Mouse (Mus musculus): ENCODE results near the gene Arl3. TPM values are rescaled to one million over a fixed set of nuclear protein-coding genes. Genes with fewer than 3 reads are reported as not detected.
A peak's percentile ranks its signal among the peaks of the same experiment; 100 is the strongest.

The Arl3 gene
- total RNA-seq, 1 experiment: 39.7 TPM

- H3K4me1 ChIP-seq (ENCODE audit: control insufficient read depth in 2 of 2, insufficient read depth in 2 of 2, low read length in 2 of 2, poor library complexity in 1 of 2): peaks cover 4 to 43% of the 10 kb centered on the region in 2 experiments; a peak in 3 of 4 replicates
- H3K36me3 ChIP-seq (ENCODE audit: control insufficient read depth, insufficient read depth, low read length, poor library complexity, severe bottlenecking): peaks cover 17% of the 10 kb centered on the region
- H3K9me3 ChIP-seq (ENCODE audit: control insufficient read depth, insufficient read depth, low read depth, low read length): no peaks in the 10 kb centered on the region
- H3K4me3 ChIP-seq (ENCODE audit: insufficient read depth in 1 of 2, low read depth in 1 of 2, low read length in 2 of 2, poor library complexity in 1 of 2, severe bottlenecking in 1 of 2): peak overlapping the region; percentile 32 to 61; a peak in 2 of 4 replicates
- peak overlapping the region; percentile 41; the same call in 1 of the 2 replicates for H3K9ac ChIP-seq (ENCODE audit: insufficient read depth, low read depth, low read length, poor library complexity, severe bottlenecking)
- in situ Hi-C loops (cut with MboI; ENCODE audit: low sequenced_read_pairs in 2 of 2, unreplicated experiment in 2 of 2): no loop called here
- TF ChIP-seq ZNF384 (IDR thresholded peaks at IDR 0.05; ENCODE audit: low read depth, low read length): no peak
- TF ChIP-seq MAFK (IDR thresholded peaks at IDR 0.05; ENCODE audit: insufficient read depth, low read depth, low read length): no peak
- TF ChIP-seq ZC3H11A (IDR thresholded peaks at IDR 0.05; ENCODE audit: borderline replicate concordance, low read depth, low read length): no peak
- no peak for TF ChIP-seq CHD2 (IDR thresholded peaks at IDR 0.05; ENCODE audit: low read depth, low read length)
- TF ChIP-seq HCFC1 (IDR thresholded peaks at IDR 0.05; ENCODE audit: borderline replicate concordance, insufficient read depth, low read length): no peak
- H3K27ac ChIP-seq (ENCODE audit: insufficient read depth, low read depth, low read length, poor library complexity, severe bottlenecking): peak overlapping the region; percentile 36; the same call in 1 of the 2 replicates
- DNase-seq (ENCODE audit: low read depth, low spot score): no peak
These were observed 54.6 kb downstream of the Arl3 start for GRCm38 (mm10) chr19:46518352-46518787.

GRCm38 (mm10) chr19:46517529-46518351 lies 55.3 kb downstream of the Arl3 start:
- peaks cover 7 to 49% of the 10 kb centered on the region in 2 experiments; a peak in 3 of 4 replicates for H3K4me1 ChIP-seq (ENCODE audit: control insufficient read depth in 2 of 2, insufficient read depth in 2 of 2, low read length in 2 of 2, poor library complexity in 1 of 2)
- H3K9me3 ChIP-seq (ENCODE audit: control insufficient read depth, insufficient read depth, low read depth, low read length): no peaks in the 10 kb centered on the region
- H3K4me3 ChIP-seq (ENCODE audit: insufficient read depth in 1 of 2, low read depth in 1 of 2, low read length in 2 of 2, poor library complexity in 1 of 2, severe bottlenecking in 1 of 2): no peak overlapping the region
- H3K9ac ChIP-seq (ENCODE audit: insufficient read depth, low read depth, low read length, poor library complexity, severe bottlenecking): no peak overlapping the region
- no peak for DNase-seq (ENCODE audit: low read depth, low spot score)
- H3K27ac ChIP-seq (ENCODE audit: insufficient read depth, low read depth, low read length, poor library complexity, severe bottlenecking): peak overlapping the region; percentile 36; the same call in 1 of the 2 replicates
- TF ChIP-seq ZNF384 (IDR thresholded peaks at IDR 0.05; ENCODE audit: low read depth, low read length): no peak
- no peak for TF ChIP-seq MAFK (IDR thresholded peaks at IDR 0.05; ENCODE audit: insufficient read depth, low read depth, low read length)
- no peak for TF ChIP-seq ZC3H11A (IDR thresholded peaks at IDR 0.05; ENCODE audit: borderline replicate concordance, low read depth, low read length)
- TF ChIP-seq HCFC1 (IDR thresholded peaks at IDR 0.05; ENCODE audit: borderline replicate concordance, insufficient read depth, low read length): no peak
- no peak for TF ChIP-seq CHD2 (IDR thresholded peaks at IDR 0.05; ENCODE audit: low read depth, low read length)
- H3K36me3 ChIP-seq (ENCODE audit: control insufficient read depth, insufficient read depth, low read length, poor library complexity, severe bottlenecking): peaks cover 23% of the 10 kb centered on the region
- in situ Hi-C loops (cut with MboI; ENCODE audit: low sequenced_read_pairs in 2 of 2, unreplicated experiment in 2 of 2): no loop called here

- in situ Hi-C loops (cut with MboI; ENCODE audit: low sequenced_read_pairs in 2 of 2, unreplicated experiment in 2 of 2): no loop called here
- no peak for DNase-seq (ENCODE audit: low read depth, low spot score)
- H3K4me3 ChIP-seq (ENCODE audit: insufficient read depth in 1 of 2, low read depth in 1 of 2, low read length in 2 of 2, poor library complexity in 1 of 2, severe bottlenecking in 1 of 2): no peak overlapping the region
- H3K4me1 ChIP-seq (ENCODE audit: control insufficient read depth in 2 of 2, insufficient read depth in 2 of 2, low read length in 2 of 2, poor library complexity in 1 of 2): peaks cover 7 to 45% of the 10 kb centered on the region in 2 experiments; a peak in 3 of 4 replicates
- peaks cover 27% of the 10 kb centered on the region for H3K36me3 ChIP-seq (ENCODE audit: control insufficient read depth, insufficient read depth, low read length, poor library complexity, severe bottlenecking)
- no peak for TF ChIP-seq MAFK (IDR thresholded peaks at IDR 0.05; ENCODE audit: insufficient read depth, low read depth, low read length)
- TF ChIP-seq CHD2 (IDR thresholded peaks at IDR 0.05; ENCODE audit: low read depth, low read length): no peak
- no peak for TF ChIP-seq ZC3H11A (IDR thresholded peaks at IDR 0.05; ENCODE audit: borderline replicate concordance, low read depth, low read length)
- no peak for TF ChIP-seq ZNF384 (IDR thresholded peaks at IDR 0.05; ENCODE audit: low read depth, low read length)
- no peak for TF ChIP-seq HCFC1 (IDR thresholded peaks at IDR 0.05; ENCODE audit: borderline replicate concordance, insufficient read depth, low read length)
- H3K9ac ChIP-seq (ENCODE audit: insufficient read depth, low read depth, low read length, poor library complexity, severe bottlenecking): no peak overlapping the region
- no peaks in the 10 kb centered on the region for H3K9me3 ChIP-seq (ENCODE audit: control insufficient read depth, insufficient read depth, low read depth, low read length)
- no peak overlapping the region for H3K27ac ChIP-seq (ENCODE audit: insufficient read depth, low read depth, low read length, poor library complexity, severe bottlenecking)
These were observed 56.1 kb downstream of the Arl3 start for GRCm38 (mm10) chr19:46516667-46517528.

- DNase-seq (ENCODE audit: low read depth, low spot score): no peak
- H3K4me1 ChIP-seq (ENCODE audit: control insufficient read depth in 2 of 2, insufficient read depth in 2 of 2, low read length in 2 of 2, poor library complexity in 1 of 2): peaks cover 8 to 47% of the 10 kb centered on the region in 2 experiments
- no peak overlapping the region for H3K27ac ChIP-seq (ENCODE audit: insufficient read depth, low read depth, low read length, poor library complexity, severe bottlenecking)
These were observed 57.6 kb downstream of the Arl3 start for GRCm38 (mm10) chr19:46515287-46515821.

More at GRCm38 (mm10) chr19:46515287-46515821, 57.6 kb downstream of the Arl3 start:
- TF ChIP-seq ZC3H11A (IDR thresholded peaks at IDR 0.05; ENCODE audit: borderline replicate concordance, low read depth, low read length) (no peak), CHD2 (IDR thresholded peaks at IDR 0.05; ENCODE audit: low read depth, low read length) (no peak), MAFK (IDR thresholded peaks at IDR 0.05; ENCODE audit: insufficient read depth, low read depth, low read length) (no peak), ZNF384 (IDR thresholded peaks at IDR 0.05; ENCODE audit: low read depth, low read length) (no peak), HCFC1 (IDR thresholded peaks at IDR 0.05; ENCODE audit: borderline replicate concordance, insufficient read depth, low read length) (no peak)
- peaks cover 32% of the 10 kb centered on the region for H3K36me3 ChIP-seq (ENCODE audit: control insufficient read depth, insufficient read depth, low read length, poor library complexity, severe bottlenecking)
- in situ Hi-C loops (cut with MboI; ENCODE audit: low sequenced_read_pairs in 2 of 2, unreplicated experiment in 2 of 2): no loop called here
- H3K9me3 ChIP-seq (ENCODE audit: control insufficient read depth, insufficient read depth, low read depth, low read length): no peaks in the 10 kb centered on the region
- H3K9ac ChIP-seq (ENCODE audit: insufficient read depth, low read depth, low read length, poor library complexity, severe bottlenecking): no peak overlapping the region
- no peak overlapping the region for H3K4me3 ChIP-seq (ENCODE audit: insufficient read depth in 1 of 2, low read depth in 1 of 2, low read length in 2 of 2, poor library complexity in 1 of 2, severe bottlenecking in 1 of 2)

Measured in ES-E14 (cell line).